Mouse (Mus musculus) intestine, embryonic 16.5 days (tissue): ENCODE measurements around the gene Nsmf. TPM values are rescaled to one million over a fixed set of nuclear protein-coding genes. Genes with fewer than 3 reads are reported as not detected.

Experiments
- ATAC-seq: fragments of 200-750 bp; cut with Nextera tagmentation; 2 replicates; pipeline ENCODE4 v1.8.0; 2017; ENCODE audit warnings: moderate TSS enrichment, moderate library complexity
- H3K27ac ChIP-seq: fragments of 300-500 bp; sonication (generic); 2 replicates; pipeline ENCODE4 v1.5.1; 2014; ENCODE audit warnings: mild to moderate bottlenecking, low read length
- H3K27me3 ChIP-seq: fragments of 300-500 bp; sonication (generic); replicated peaks from 2 replicates; pipeline ENCODE4 v1.6.1; 2014; ENCODE audit warnings: low read length, control low read depth, mixed read lengths; ENCODE audit not compliant: control insufficient read depth, insufficient read depth
- H3K36me3 ChIP-seq: fragments of 300-500 bp; sonication (generic); 2 replicates; pipeline ENCODE4 v1.6.1; 2014; ENCODE audit warnings: low read length, control low read depth; ENCODE audit not compliant: control insufficient read depth, insufficient read depth
- H3K4me1 ChIP-seq: fragments of 300-500 bp; sonication (generic); 2 replicates; pipeline ENCODE4 v1.6.1; 2014; ENCODE audit warnings: low read length, control low read depth, mixed read lengths; ENCODE audit not compliant: control insufficient read depth, insufficient read depth
- H3K4me2 ChIP-seq: fragments of 300-500 bp; sonication (generic); 2 replicates; pipeline ENCODE4 v1.6.1; 2014; ENCODE audit warnings: low read depth, low read length, control low read depth
- H3K4me3 ChIP-seq: fragments of 300-500 bp; sonication (generic); 2 replicates; pipeline ENCODE4 v1.5.1; 2014; ENCODE audit warnings: mild to moderate bottlenecking, low read length
- H3K9ac ChIP-seq: fragments of 300-500 bp; sonication (generic); 2 replicates; pipeline ENCODE4 v1.6.1; 2014; ENCODE audit warnings: low read depth, low read length
- H3K9me3 ChIP-seq: fragments of 300-500 bp; sonication (generic); 2 replicates; pipeline ENCODE4 v1.6.1; 2016; ENCODE audit warnings: low read length, control low read depth; ENCODE audit not compliant: control insufficient read depth
- WGBS: fragments of 180-500 bp; shearing (Covaris S2); extraction: QIAGEN DNeasy Blood & Tissue Kit; methylation state at CpG from one replicate; pipeline ENCODE4 v1.1.7; 2014; 5-methylcytosine and 5-hydroxymethylcytosine counted together
- polyA plus RNA-seq: library from polyadenylated mRNA; unstranded; fragments of >200 nt; fragmentation: Nextera tagmentation; extraction: Ambion mirVana; gene quantifications from 2 replicates; pipeline ENCODE4 v1.2.1, GENCODE M21; 2015

The Nsmf gene
- polyA plus RNA-seq, 1 experiment from 2014 or later, result 45.5 TPM

GRCm38 (mm10) chr2:25098005-25098615 lies 44.0 kb downstream of the Nsmf start:
- H3K27me3 ChIP-seq, result no peaks in the 10 kb centered on the region
- peaks cover 10% of the 10 kb centered on the region; the same call in 1 of the 2 replicates for H3K4me1 ChIP-seq
- H3K9ac ChIP-seq, result no peak overlapping the region
- ATAC-seq, result no peak
- 62% methylated on average over 3 of the region's 3 CpGs for WGBS
- no peaks in the 10 kb centered on the region for H3K9me3 ChIP-seq
- no peak overlapping the region for H3K4me3 ChIP-seq
- no peak overlapping the region for H3K27ac ChIP-seq
- H3K36me3 ChIP-seq, result no peaks in the 10 kb centered on the region
- H3K4me2 ChIP-seq, result no peak overlapping the region

GRCm38 (mm10) chr2:25098956-25099355 lies 44.8 kb downstream of the Nsmf start:
- WGBS, result 54% methylated on average over 5 of the region's 5 CpGs
- ATAC-seq, result peak; percentile 17

GRCm38 (mm10) chr2:25099703-25100102 lies 45.5 kb downstream of the Nsmf start:
- Histone ChIP-seq H3K27ac (no peak overlapping the region), H3K9ac (no peak overlapping the region), H3K4me1 (peaks cover 6% of the 10 kb centered on the region; the same call in 1 of the 2 replicates), H3K4me2 (no peak overlapping the region), H3K27me3 (no peaks in the 10 kb centered on the region), H3K36me3 (no peaks in the 10 kb centered on the region), H3K9me3 (no peaks in the 10 kb centered on the region), H3K4me3 (no peak overlapping the region)
- WGBS, result 67% methylated on average over 3 of the region's 3 CpGs
- ATAC-seq, result no peak

More at GRCm38 (mm10) chr2:25098956-25099355, 44.8 kb downstream of the Nsmf start:
- Histone ChIP-seq H3K27ac (no peak overlapping the region), H3K27me3 (no peaks in the 10 kb centered on the region), H3K9me3 (no peaks in the 10 kb centered on the region), H3K4me1 (peaks cover 6% of the 10 kb centered on the region; the same call in 1 of the 2 replicates), H3K4me3 (no peak overlapping the region), H3K36me3 (no peaks in the 10 kb centered on the region), H3K9ac (no peak overlapping the region; the same call in 1 of the 2 replicates), H3K4me2 (no peak overlapping the region)

GRCm38 (mm10) chr2:25104122-25104521 lies 50.0 kb downstream of the Nsmf start:
- H3K27ac ChIP-seq, result no peak overlapping the region
- H3K9ac ChIP-seq, result no peak overlapping the region
- 84% methylated on average over 2 of the region's 2 CpGs for WGBS
- no peaks in the 10 kb centered on the region for H3K27me3 ChIP-seq
- no peak overlapping the region for H3K4me2 ChIP-seq
- no peak overlapping the region for H3K4me3 ChIP-seq
- H3K36me3 ChIP-seq, result no peaks in the 10 kb centered on the region
- H3K9me3 ChIP-seq, result no peaks in the 10 kb centered on the region
- no peak for ATAC-seq
- no peaks in the 10 kb centered on the region for H3K4me1 ChIP-seq

- Histone ChIP-seq H3K4me1 (peaks cover 4% of the 10 kb centered on the region; the same call in 1 of the 2 replicates), H3K27me3 (no peaks in the 10 kb centered on the region), H3K9me3 (no peaks in the 10 kb centered on the region), H3K27ac (no peak overlapping the region), H3K4me3 (no peak overlapping the region), H3K9ac (no peak overlapping the region), H3K4me2 (no peak overlapping the region), H3K36me3 (no peaks in the 10 kb centered on the region)
- 0 out of 2 replicates have a peak, but pooled peaks have one; percentile 13 for ATAC-seq
- WGBS, result 66% methylated on average over 3 of the region's 3 CpGs
These were observed 51.9 kb downstream of the Nsmf start for GRCm38 (mm10) chr2:25106045-25106444.

- no peak for ATAC-seq
- Histone ChIP-seq H3K9me3 (no peaks in the 10 kb centered on the region), H3K27me3 (no peaks in the 10 kb centered on the region), H3K4me2 (no peak overlapping the region), H3K4me1 (peaks cover 5% of the 10 kb centered on the region; the same call in 1 of the 2 replicates), H3K4me3 (no peak overlapping the region), H3K36me3 (no peaks in the 10 kb centered on the region), H3K9ac (no peak overlapping the region), H3K27ac (no peak overlapping the region)
These were observed 55.3 kb downstream of the Nsmf start for GRCm38 (mm10) chr2:25109487-25109886.

GRCm38 (mm10) chr2:25110505-25111183 lies 56.5 kb downstream of the Nsmf start:
- Histone ChIP-seq H3K4me2 (no peak overlapping the region), H3K27ac (peak overlapping the region; percentile 42; the same call in 1 of the 2 replicates), H3K4me1 (peaks cover 5% of the 10 kb centered on the region; the same call in 1 of the 2 replicates), H3K9ac (no peak overlapping the region), H3K9me3 (no peaks in the 10 kb centered on the region), H3K36me3 (no peaks in the 10 kb centered on the region), H3K27me3 (no peaks in the 10 kb centered on the region), H3K4me3 (no peak overlapping the region)
- ATAC-seq, result peak; percentile 49

- WGBS, result 61% methylated on average over 9 of the region's 9 CpGs
- peak; percentile 47 for ATAC-seq
These were observed 57.1 kb downstream of the Nsmf start for GRCm38 (mm10) chr2:25111184-25111791.

More at GRCm38 (mm10) chr2:25111184-25111791, 57.1 kb downstream of the Nsmf start:
- H3K4me3 ChIP-seq, result no peak overlapping the region
- H3K27ac ChIP-seq, result peak overlapping the region; percentile 42
- H3K9ac ChIP-seq, result no peak overlapping the region
- H3K9me3 ChIP-seq, result no peaks in the 10 kb centered on the region
- H3K27me3 ChIP-seq, result no peaks in the 10 kb centered on the region
- H3K36me3 ChIP-seq, result no peaks in the 10 kb centered on the region
- peaks cover 5% of the 10 kb centered on the region; the same call in 1 of the 2 replicates for H3K4me1 ChIP-seq
- no peak overlapping the region for H3K4me2 ChIP-seq
